Mouse (Mus musculus): ENCODE results near the gene Mpped1. TPM values are rescaled to one million over a fixed set of nuclear protein-coding genes. Genes with fewer than 3 reads are reported as not detected.

The Mpped1 gene
- polyA plus RNA-seq, 1 experiment = not detected

GRCm38 (mm10) chr15:83865626-83866025 is 86.4 kb downstream of the Mpped1 start:
- no peaks in the 10 kb centered on the region for H3K79me2 ChIP-seq (ENCODE audit: control insufficient read depth, insufficient read depth)
- H3K4me3 ChIP-seq = no peak overlapping the region
- H3ac ChIP-seq (ENCODE audit: control insufficient read depth, insufficient read length) = no peak overlapping the region
- H3K36me3 ChIP-seq (ENCODE audit: control insufficient read depth, insufficient read depth) = no peaks in the 10 kb centered on the region
- no peak overlapping the region for H3K4me2 ChIP-seq (ENCODE audit: low read depth)
- no peak for TF ChIP-seq CEBPB (IDR thresholded peaks at IDR 0.05; ENCODE audit: insufficient read depth, poor library complexity, severe bottlenecking)
- TF ChIP-seq MAX (IDR thresholded peaks at IDR 0.05; ENCODE audit: low read depth) = no peak
- no peak for TF ChIP-seq TCF3 (IDR thresholded peaks at IDR 0.05; ENCODE audit: insufficient read length, low read depth)
- TF ChIP-seq POLR2AphosphoS2 (IDR thresholded peaks at IDR 0.05; ENCODE audit: insufficient read length, low read depth) = no peak
- no peak for TF ChIP-seq TCF12 (IDR thresholded peaks at IDR 0.05; ENCODE audit: insufficient read depth, poor library complexity, severe bottlenecking)
- TF ChIP-seq MYOG (IDR thresholded peaks at IDR 0.05; ENCODE audit: control insufficient read depth in 1 of 3, insufficient read depth in 1 of 3, insufficient read length in 2 of 3, low read depth in 2 of 3) = no peak
- no peak for TF ChIP-seq MYOD1 (IDR thresholded peaks at IDR 0.05; ENCODE audit: control insufficient read depth in 1 of 3, insufficient read length in 2 of 3, low read depth in 2 of 3)
- TF ChIP-seq SRF (IDR thresholded peaks at IDR 0.05; ENCODE audit: control insufficient read depth, insufficient read length, low read depth) = no peak
- TF ChIP-seq POLR2A (IDR thresholded peaks at IDR 0.05; ENCODE audit: insufficient read length, low read depth) = no peak
- no peak for TF ChIP-seq USF1 (IDR thresholded peaks at IDR 0.05; ENCODE audit: low read depth)
- TF ChIP-seq E2F4 (IDR thresholded peaks at IDR 0.05; ENCODE audit: insufficient read depth) = no peak
- TF ChIP-seq REST (IDR thresholded peaks at IDR 0.05; ENCODE audit: insufficient read depth, insufficient read length) = no peak
- H3K27me3 ChIP-seq (ENCODE audit: control insufficient read depth, insufficient read depth, insufficient read length) = no peaks in the 10 kb centered on the region

DNA sequence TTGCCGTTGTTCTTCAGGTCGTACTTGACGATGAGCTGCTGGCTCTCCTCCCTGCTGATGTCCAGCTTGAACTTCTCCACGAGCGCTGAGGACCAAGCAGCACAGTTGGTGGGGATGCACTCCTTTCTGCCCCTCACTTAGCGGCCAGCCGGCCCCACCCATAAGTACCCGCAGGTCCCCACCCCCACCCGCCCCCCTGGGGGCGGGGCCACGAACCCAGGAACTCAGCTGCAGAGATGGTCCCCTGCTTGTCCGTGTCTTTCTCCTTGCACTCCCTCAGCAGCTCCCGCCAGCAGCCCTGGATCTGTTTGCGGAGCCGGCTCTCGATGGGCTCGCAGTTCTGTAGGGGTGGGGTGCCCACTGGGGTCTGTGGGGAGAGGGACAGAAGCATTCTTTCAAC is 91.7 kb downstream of the Mpped1 start:
- Histone ChIP-seq H3K4me2 (ENCODE audit: low read depth) (no peak overlapping the region), H3ac (ENCODE audit: control insufficient read depth, insufficient read length) (no peak overlapping the region), H3K4me3 (no peak overlapping the region), H3K79me2 (ENCODE audit: control insufficient read depth, insufficient read depth) (no peaks in the 10 kb centered on the region), H3K36me3 (ENCODE audit: control insufficient read depth, insufficient read depth) (no peaks in the 10 kb centered on the region), H3K27me3 (ENCODE audit: control insufficient read depth, insufficient read depth, insufficient read length) (no peaks in the 10 kb centered on the region)
- TF ChIP-seq MYOG (IDR thresholded peaks at IDR 0.05; ENCODE audit: control insufficient read depth in 1 of 3, insufficient read depth in 1 of 3, insufficient read length in 2 of 3, low read depth in 2 of 3) = no peak
- no peak for TF ChIP-seq TCF3 (IDR thresholded peaks at IDR 0.05; ENCODE audit: insufficient read length, low read depth)
- TF ChIP-seq E2F4 (IDR thresholded peaks at IDR 0.05; ENCODE audit: insufficient read depth) = no peak
- no peak for TF ChIP-seq TCF12 (IDR thresholded peaks at IDR 0.05; ENCODE audit: insufficient read depth, poor library complexity, severe bottlenecking)
- TF ChIP-seq MAX (IDR thresholded peaks at IDR 0.05; ENCODE audit: low read depth) = no peak

GRCm38 (mm10) chr15:83877155-83877866 is 98.0 kb downstream of the Mpped1 start:
- H3K36me3 ChIP-seq (ENCODE audit: control insufficient read depth, insufficient read depth) = no peaks in the 10 kb centered on the region

DNA sequence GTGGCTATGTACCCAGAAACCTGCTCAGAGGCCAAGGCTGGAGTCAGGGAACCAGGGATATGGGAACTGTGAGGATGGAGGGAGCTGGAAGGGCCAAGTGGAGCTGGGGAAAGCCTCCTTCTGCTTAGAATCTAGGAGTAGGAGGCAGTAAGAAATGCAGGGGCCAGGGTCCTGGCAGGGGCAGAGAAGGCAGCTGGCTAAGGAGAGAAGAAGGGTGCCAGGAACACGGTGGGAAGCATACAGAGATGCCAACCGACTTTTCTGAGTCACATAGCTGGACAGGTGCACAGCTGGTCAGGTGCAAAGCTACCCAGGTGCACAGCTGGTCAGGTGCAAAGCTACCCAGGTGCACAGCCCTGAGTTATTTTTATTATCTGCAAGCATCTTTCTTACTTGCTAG is 98.6 kb downstream of the Mpped1 start:
- TF ChIP-seq CEBPB (IDR thresholded peaks at IDR 0.05; ENCODE audit: insufficient read depth, poor library complexity, severe bottlenecking) = no peak
- no peak for TF ChIP-seq TCF3 (IDR thresholded peaks at IDR 0.05; ENCODE audit: insufficient read length, low read depth)
- TF ChIP-seq USF1 (IDR thresholded peaks at IDR 0.05; ENCODE audit: low read depth) = no peak
- no peak for TF ChIP-seq TCF12 (IDR thresholded peaks at IDR 0.05; ENCODE audit: insufficient read depth, poor library complexity, severe bottlenecking)
- TF ChIP-seq MAX (IDR thresholded peaks at IDR 0.05; ENCODE audit: low read depth) = no peak
- no peaks in the 10 kb centered on the region for H3K27me3 ChIP-seq (ENCODE audit: control insufficient read depth, insufficient read depth, insufficient read length)
- H3K4me2 ChIP-seq (ENCODE audit: low read depth) = no peak overlapping the region
- no peak overlapping the region for H3ac ChIP-seq (ENCODE audit: control insufficient read depth, insufficient read length)
- H3K4me3 ChIP-seq = no peak overlapping the region
- no peaks in the 10 kb centered on the region for H3K79me2 ChIP-seq (ENCODE audit: control insufficient read depth, insufficient read depth)
- no peaks in the 10 kb centered on the region for H3K36me3 ChIP-seq (ENCODE audit: control insufficient read depth, insufficient read depth)

More at GRCm38 (mm10) chr15:83877155-83877866, 98.0 kb downstream of the Mpped1 start:
- TF ChIP-seq MYOD1 (IDR thresholded peaks at IDR 0.05; ENCODE audit: control insufficient read depth in 1 of 3, insufficient read length in 2 of 3, low read depth in 2 of 3) (no peak), MYOG (IDR thresholded peaks at IDR 0.05; ENCODE audit: control insufficient read depth in 1 of 3, insufficient read depth in 1 of 3, insufficient read length in 2 of 3, low read depth in 2 of 3) (no peak), POLR2A (IDR thresholded peaks at IDR 0.05; ENCODE audit: insufficient read length, low read depth) (no peak), TCF3 (IDR thresholded peaks at IDR 0.05; ENCODE audit: insufficient read length, low read depth) (no peak), MAX (IDR thresholded peaks at IDR 0.05; ENCODE audit: low read depth) (no peak), CEBPB (IDR thresholded peaks at IDR 0.05; ENCODE audit: insufficient read depth, poor library complexity, severe bottlenecking) (no peak), TCF12 (IDR thresholded peaks at IDR 0.05; ENCODE audit: insufficient read depth, poor library complexity, severe bottlenecking) (no peak), E2F4 (IDR thresholded peaks at IDR 0.05; ENCODE audit: insufficient read depth) (no peak), REST (IDR thresholded peaks at IDR 0.05; ENCODE audit: insufficient read depth, insufficient read length) (no peak), USF1 (IDR thresholded peaks at IDR 0.05; ENCODE audit: low read depth) (no peak), SRF (IDR thresholded peaks at IDR 0.05; ENCODE audit: control insufficient read depth, insufficient read length, low read depth) (no peak)
- no peaks in the 10 kb centered on the region for H3K27me3 ChIP-seq (ENCODE audit: control insufficient read depth, insufficient read depth, insufficient read length)
- no peak overlapping the region for H3ac ChIP-seq (ENCODE audit: control insufficient read depth, insufficient read length)
- no peak overlapping the region for H3K4me3 ChIP-seq
- H3K79me2 ChIP-seq (ENCODE audit: control insufficient read depth, insufficient read depth) = no peaks in the 10 kb centered on the region
- no peak overlapping the region for H3K4me2 ChIP-seq (ENCODE audit: low read depth)

DNA sequence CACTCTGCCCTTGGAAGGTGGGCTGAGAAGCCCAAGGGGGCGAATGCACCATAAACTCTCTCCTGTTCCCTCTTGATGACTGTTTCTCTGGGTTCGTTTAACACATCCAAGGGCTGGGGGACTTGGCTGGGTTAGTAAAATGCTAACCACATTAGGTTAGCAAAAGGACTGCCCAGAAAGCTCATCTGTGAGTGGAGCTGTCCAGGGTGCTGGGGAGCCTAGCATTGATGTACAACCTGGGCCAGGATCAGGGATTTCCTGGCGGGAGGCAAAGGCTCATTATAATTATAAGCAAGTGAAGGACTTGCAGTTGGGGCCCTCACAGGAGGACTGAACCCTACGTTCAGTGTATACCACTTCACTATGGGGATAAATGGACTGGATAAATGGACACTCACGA is 100.6 kb downstream of the Mpped1 start:
- H3K4me2 ChIP-seq (ENCODE audit: low read depth) = no peak overlapping the region
- H3K36me3 ChIP-seq (ENCODE audit: control insufficient read depth, insufficient read depth) = no peaks in the 10 kb centered on the region
- H3K4me3 ChIP-seq = no peak overlapping the region
- no peaks in the 10 kb centered on the region for H3K27me3 ChIP-seq (ENCODE audit: control insufficient read depth, insufficient read depth, insufficient read length)
- H3ac ChIP-seq (ENCODE audit: control insufficient read depth, insufficient read length) = no peak overlapping the region
- TF ChIP-seq TCF3 (IDR thresholded peaks at IDR 0.05; ENCODE audit: insufficient read length, low read depth) = no peak
- TF ChIP-seq REST (IDR thresholded peaks at IDR 0.05; ENCODE audit: insufficient read depth, insufficient read length) = peak; percentile 79
- H3K79me2 ChIP-seq (ENCODE audit: control insufficient read depth, insufficient read depth) = no peaks in the 10 kb centered on the region

Data from myocyte (in vitro differentiated cells).